Mouse (Mus musculus) megakaryocyte, embryonic 14.5 days (primary cell): ENCODE measurements around the gene Shisa5. TPM values are rescaled to one million over a fixed set of nuclear protein-coding genes. Genes with fewer than 3 reads are reported as not detected.

Experiments used
- H3K27me3 ChIP-seq: replicated peaks from 2 replicates; pipeline ENCODE3; 2012; ENCODE audit warnings: inconsistent platforms
- H3K36me3 ChIP-seq: replicated peaks from 2 replicates; pipeline ENCODE3; 2012; ENCODE audit warnings: low read length, inconsistent platforms, mixed read lengths
- H3K4me1 ChIP-seq: 2 replicates; pipeline ENCODE4 v1.6.1; 2012; ENCODE audit warnings: inconsistent platforms
- H3K4me3 ChIP-seq: replicated peaks from 2 replicates; pipeline ENCODE3; 2012; ENCODE audit warnings: moderate library complexity, mild to moderate bottlenecking, inconsistent platforms
- H3K9me3 ChIP-seq: 2 replicates; pipeline ENCODE4 v1.6.1; 2012; ENCODE audit warnings: inconsistent platforms
- FLI1 ChIP-seq: IDR thresholded peaks from 2 replicates; pipeline ENCODE4 v1.6.1; 2012; ENCODE audit warnings: low read length, inconsistent platforms, mixed read lengths
- GATA1 ChIP-seq: IDR thresholded peaks from 3 replicates; pipeline ENCODE4 v1.6.1; 2012; ENCODE audit warnings: mixed read lengths, low read length, inconsistent platforms, borderline replicate concordance
- polyA plus RNA-seq: library from polyadenylated mRNA; stranded (reverse); fragments of >175 nt; gene quantifications from 2 replicates; pipeline ENCODE4 v1.2.3, GENCODE M21; 2012; ENCODE audit warnings: low replicate concordance; ENCODE audit not compliant: insufficient read depth

The Shisa5 gene
- 375 and 575 TPM in 2 replicates for polyA plus RNA-seq

DNA sequence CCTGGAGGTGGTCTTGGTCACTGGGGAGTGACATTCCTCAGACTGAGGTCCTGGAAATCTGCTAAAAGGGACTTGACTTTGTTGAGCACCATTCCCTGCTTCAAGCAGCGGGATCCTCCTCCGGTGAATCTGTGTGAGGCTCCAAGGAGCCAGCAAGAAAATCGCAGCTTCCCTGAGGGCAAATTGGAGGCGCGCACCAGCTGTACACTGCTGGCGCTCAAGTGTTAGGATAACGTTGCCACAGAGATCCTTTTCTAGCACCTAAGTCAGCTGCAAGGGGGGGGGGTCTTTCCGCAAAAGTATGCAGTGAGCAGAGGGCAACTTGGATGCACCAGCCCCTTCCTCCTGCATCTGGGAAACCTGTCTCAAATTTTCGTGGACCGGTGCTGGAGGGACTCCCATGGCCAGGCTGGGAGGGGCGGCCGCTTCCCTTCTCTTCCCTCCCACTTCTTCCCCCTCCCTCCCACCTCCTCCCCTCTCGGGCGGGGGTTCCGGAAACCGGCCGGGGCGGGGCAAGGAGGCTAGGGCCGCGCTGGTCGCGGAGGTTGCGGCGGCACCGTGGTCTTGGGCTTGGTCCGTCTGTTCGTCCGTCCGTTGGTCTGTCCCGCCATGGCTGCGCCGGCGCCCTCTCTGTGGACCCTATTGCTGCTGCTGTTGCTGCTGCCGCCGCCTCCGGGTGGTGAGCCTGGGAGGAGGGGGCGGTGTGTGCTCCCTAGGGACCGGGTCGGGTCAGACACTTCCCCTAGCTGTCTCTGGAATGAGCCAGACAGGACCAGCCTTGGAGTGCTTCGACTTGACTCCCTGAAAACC is at the start of gene Shisa5:
Shisa5 (plus strand) TSS at position 480 of the 810 bp plus-strand sequence.
- Histone ChIP-seq H3K27me3 (peaks cover 5% of the 10 kb centered on the region), H3K4me1 (peaks cover 42% of the 10 kb centered on the region), H3K4me3 (peak within 1 kb of the TSS; percentile 97), H3K9me3 (no peaks in the 10 kb centered on the region), H3K36me3 (peaks cover 16% of the 10 kb centered on the region)
- TF ChIP-seq FLI1 (no peak), GATA1 (no peak)

GRCm38 (mm10) chr9:108989802-108990461 is 48.4 kb upstream of the Shisa5 start:
- no peaks in the 10 kb centered on the region; the same call in 1 of the 2 replicates for H3K9me3 ChIP-seq
- H3K4me1 ChIP-seq, result peaks cover 74% of the 10 kb centered on the region
- peaks cover 7% of the 10 kb centered on the region for H3K36me3 ChIP-seq
- TF ChIP-seq FLI1 (no peak), GATA1 (no peak)
- H3K4me3 ChIP-seq, result no peak overlapping the region
- H3K27me3 ChIP-seq, result peaks cover 19% of the 10 kb centered on the region

- Histone ChIP-seq H3K4me1 (peaks cover 75% of the 10 kb centered on the region), H3K9me3 (no peaks in the 10 kb centered on the region; the same call in 1 of the 2 replicates), H3K4me3 (no peak overlapping the region), H3K27me3 (peaks cover 16% of the 10 kb centered on the region), H3K36me3 (peaks cover 7% of the 10 kb centered on the region)
- TF ChIP-seq FLI1, result no peak
- TF ChIP-seq GATA1, result no peak
These were observed 47.9 kb upstream of the Shisa5 start for GRCm38 (mm10) chr9:108990462-108990820.

GRCm38 (mm10) chr9:108991428-108992084 is 46.8 kb upstream of the Shisa5 start, which contains the start of gene Pfkfb4:
Gene Pfkfb4, plus strand, starts transcription at chr9:108991778.
- peaks cover 7% of the 10 kb centered on the region for H3K36me3 ChIP-seq
- peaks cover 8% of the 10 kb centered on the region for H3K27me3 ChIP-seq
- no peak for TF ChIP-seq GATA1
- H3K4me3 ChIP-seq, result peak within 1 kb of the TSS; percentile 94
- H3K4me1 ChIP-seq, result peaks cover 84% of the 10 kb centered on the region
- H3K9me3 ChIP-seq, result no peaks in the 10 kb centered on the region; the same call in 1 of the 2 replicates

- Histone ChIP-seq H3K9me3 (no peaks in the 10 kb centered on the region; the same call in 1 of the 2 replicates), H3K36me3 (peaks cover 7% of the 10 kb centered on the region), H3K4me1 (peaks cover 89% of the 10 kb centered on the region), H3K4me3 (peak overlapping the region; percentile 94), H3K27me3 (peaks cover 6% of the 10 kb centered on the region)
- TF ChIP-seq FLI1 (no peak), GATA1 (no peak)
These were observed 46.3 kb upstream of the Shisa5 start for GRCm38 (mm10) chr9:108992085-108992469.

DNA sequence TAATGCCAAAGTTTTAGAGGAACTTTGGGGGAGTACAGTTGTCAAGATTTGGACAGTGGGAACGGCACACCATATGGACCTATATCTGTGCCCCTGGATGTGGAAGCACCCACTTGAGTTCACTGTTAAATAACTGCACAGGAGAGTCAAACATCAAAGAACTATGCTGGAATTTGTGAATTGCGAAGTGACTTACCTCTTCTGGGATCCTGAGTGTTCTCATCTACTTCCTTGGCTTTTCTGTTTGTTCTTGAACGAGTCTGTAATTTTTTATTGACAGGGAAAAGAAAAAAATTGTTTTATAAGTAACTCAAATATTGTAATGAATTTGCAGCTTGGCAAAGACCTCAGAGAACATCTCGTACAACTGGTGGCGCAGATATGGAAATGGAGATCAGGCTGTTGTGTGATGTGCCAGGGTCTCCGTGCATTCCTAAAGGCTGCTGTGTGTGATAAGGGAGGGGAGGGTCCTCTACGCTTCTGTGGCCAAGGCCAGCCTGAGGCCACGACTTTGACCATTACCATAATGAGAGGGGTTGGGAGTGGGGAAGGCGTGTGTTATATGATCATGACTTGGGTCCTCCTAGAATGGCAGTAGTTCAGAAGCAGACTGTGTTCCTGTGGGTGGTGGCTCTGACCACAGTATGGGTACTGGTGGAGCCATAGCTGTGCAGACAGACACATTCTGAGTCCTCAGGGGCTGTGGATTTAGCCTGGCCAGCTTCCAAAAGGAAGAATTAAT is 45.6 kb upstream of the Shisa5 start:
- peaks cover 92% of the 10 kb centered on the region for H3K4me1 ChIP-seq
- TF ChIP-seq GATA1, result no peak
- TF ChIP-seq FLI1, result no peak

DNA sequence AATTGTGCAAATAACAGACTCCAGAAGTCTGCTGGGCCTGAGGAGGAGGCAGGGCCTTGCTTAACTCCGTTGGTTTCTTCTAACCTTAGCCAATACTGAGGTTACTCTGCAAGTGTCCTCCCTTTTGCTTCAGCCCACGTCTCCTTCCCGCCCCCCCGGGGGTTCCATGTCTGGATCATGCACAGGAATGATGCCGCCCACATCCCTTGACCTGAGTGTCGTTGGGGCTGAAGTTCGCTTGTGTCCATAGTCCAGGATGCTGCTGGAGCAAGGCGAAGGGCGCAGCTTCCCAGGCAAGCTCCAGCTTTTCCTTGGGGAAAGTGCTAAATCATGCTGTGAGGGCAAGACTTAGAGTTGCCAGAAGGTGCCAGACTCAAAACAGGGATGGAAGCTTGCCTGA is 42.0 kb upstream of the Shisa5 start:
- TF ChIP-seq GATA1, result no peak
- TF ChIP-seq FLI1, result no peak
- Histone ChIP-seq H3K9me3 (no peaks in the 10 kb centered on the region; the same call in 1 of the 2 replicates), H3K4me1 (peaks cover 88% of the 10 kb centered on the region), H3K27me3 (no peaks in the 10 kb centered on the region), H3K4me3 (peak overlapping the region; percentile 10), H3K36me3 (peaks cover 7% of the 10 kb centered on the region)

More for the DNA sequence above, 45.6 kb upstream of the Shisa5 start:
- H3K4me3 ChIP-seq, result peak overlapping the region; percentile 67
- peaks cover 7% of the 10 kb centered on the region for H3K36me3 ChIP-seq
- H3K27me3 ChIP-seq, result peaks cover 1% of the 10 kb centered on the region
- H3K9me3 ChIP-seq, result no peaks in the 10 kb centered on the region; the same call in 1 of the 2 replicates

DNA sequence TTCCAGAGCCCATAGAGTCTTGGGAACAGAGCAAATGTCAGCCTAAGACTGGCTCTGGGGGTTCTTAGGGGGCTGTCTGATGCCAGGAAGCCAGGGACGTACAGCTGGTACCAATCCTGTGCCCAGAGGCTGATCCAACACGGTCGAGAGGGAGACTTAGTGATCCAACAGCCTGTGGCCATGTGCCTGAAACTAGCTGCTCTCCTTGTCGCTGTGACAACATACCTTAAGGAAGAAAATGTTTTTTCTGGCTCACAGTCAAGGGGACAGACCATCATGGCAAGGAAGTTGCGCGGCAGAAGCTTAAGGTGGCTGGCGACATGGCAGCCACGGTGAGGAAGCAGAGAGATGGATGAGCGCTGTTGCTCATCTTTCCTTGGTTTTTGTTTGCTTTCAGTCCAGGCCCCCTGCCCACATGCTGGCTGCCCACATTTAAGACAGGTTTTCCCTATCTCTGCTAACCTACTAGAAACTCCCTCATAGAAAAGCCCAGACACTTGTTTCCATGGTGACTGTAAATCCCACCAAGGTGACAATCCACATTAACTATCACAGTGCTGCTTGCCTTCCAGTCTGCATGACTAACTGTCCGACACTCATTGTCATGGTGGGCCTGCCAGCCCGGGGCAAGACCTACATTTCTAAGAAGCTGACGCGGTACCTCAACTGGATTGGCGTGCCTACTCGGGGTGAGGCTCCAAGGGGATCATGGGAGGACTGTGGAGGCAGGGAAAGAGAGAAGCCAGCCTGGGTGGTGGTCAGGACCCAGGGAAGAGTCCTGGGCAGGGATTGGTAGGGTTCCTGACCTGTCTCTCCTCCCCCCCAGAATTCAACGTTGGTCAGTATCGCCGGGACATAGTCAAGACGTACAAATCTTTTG is 39.8 kb upstream of the Shisa5 start:
- Histone ChIP-seq H3K9me3 (no peaks in the 10 kb centered on the region; the same call in 1 of the 2 replicates), H3K36me3 (peaks cover 10% of the 10 kb centered on the region), H3K4me3 (peak overlapping the region; percentile 53), H3K4me1 (peaks cover 74% of the 10 kb centered on the region), H3K27me3 (no peaks in the 10 kb centered on the region)
- TF ChIP-seq FLI1, result no peak
- no peak for TF ChIP-seq GATA1
